Mouse (Mus musculus): Measurements from ENCODE around the gene Zfp599.

- TF ChIP-seq MAX (IDR thresholded peaks at IDR 0.05; ENCODE audit: low read depth) (no peak), SRF (IDR thresholded peaks at IDR 0.05; ENCODE audit: control insufficient read depth, insufficient read length, low read depth) (no peak), MYOD1 (IDR thresholded peaks at IDR 0.05; ENCODE audit: control insufficient read depth in 1 of 3, insufficient read length in 2 of 3, low read depth in 2 of 3) (no peak), MYOG (IDR thresholded peaks at IDR 0.05; ENCODE audit: control insufficient read depth in 1 of 3, insufficient read depth in 1 of 3, insufficient read length in 2 of 3, low read depth in 2 of 3) (no peak), POLR2A (IDR thresholded peaks at IDR 0.05; ENCODE audit: insufficient read length, low read depth) (no peak), E2F4 (IDR thresholded peaks at IDR 0.05; ENCODE audit: insufficient read depth) (no peak), TCF3 (IDR thresholded peaks at IDR 0.05; ENCODE audit: insufficient read length, low read depth) (no peak), REST (IDR thresholded peaks at IDR 0.05; ENCODE audit: insufficient read depth, insufficient read length) (no peak)
Observed at GRCm38 (mm10) chr9:22262611-22263010, 2.9 kb upstream of the Zfp599 start.
